Comparison of ENCODE assay signal across 22 mouse cellular contexts in genomic region chr9:30283771-30284148, GRCm38 (mm10).
DNase-seq lines count a peak whose midpoint lies in the region; ATAC-seq lines count a peak whose summit lies in the region.
"Had no signal": no experiment of that assay in that cellular context is flagged by ENCODE, and none has a peak within 500 bp of the region (broad histone marks: within the 10 kb centered on the region; RNA-seq: fewer than 3 reads in every experiment).

No protein-coding gene starts in this region.

- no peak overlapping the region for H3K27ac ChIP-seq in intestine, embryonic 14.5 days (ENCODE audit: low read depth)
- H3K27ac ChIP-seq in intestine, embryonic 16.5 days (ENCODE audit: low read length) = no peak overlapping the region
- H3K27ac ChIP-seq in neural tube, embryonic 14.5 days (ENCODE audit: low read depth, low read length) = peak overlapping the region; percentile 71; the same call in 1 of the 2 replicates
- H3K27ac ChIP-seq in neural tube, embryonic 15.5 days (replicated peaks) = no peak overlapping the region; the same call in 1 of the 2 replicates
- H3K27ac ChIP-seq: embryonic facial prominence, embryonic 13.5 days; heart, embryonic 13.5 days; limb, embryonic 12.5 days; liver, embryonic 12.5 days; macrophage; stomach, embryonic 15.5 days had no signal

- H3K4me3 ChIP-seq in intestine, embryonic 14.5 days (ENCODE audit: low read depth, low read length) = no peak overlapping the region
- no peak overlapping the region for H3K4me3 ChIP-seq in intestine, embryonic 16.5 days (ENCODE audit: low read length)
- H3K4me3 ChIP-seq in neural tube, embryonic 14.5 days (ENCODE audit: low read depth, low read length) = no peak overlapping the region
- H3K4me3 ChIP-seq in neural tube, embryonic 15.5 days (replicated peaks) = no peak overlapping the region
- H3K4me3 ChIP-seq: embryonic facial prominence, embryonic 13.5 days; heart, embryonic 13.5 days; limb, embryonic 12.5 days; liver, embryonic 12.5 days; midbrain, embryonic 15.5 days; stomach, embryonic 15.5 days had no signal

- peak; percentile 15 for DNase-seq in intestine, embryonic 14.5 days (ENCODE audit: low spot score)
- peak; percentile 55 for DNase-seq in cerebellum, adult 11-12 months
- peak; percentile 66 for DNase-seq in cerebellum, adult 9-11 months
- DNase-seq in retina, embryonic 14.5 days (ENCODE audit: low spot score) = no peak
- DNase-seq: adrenal gland, postnatal 36 days; kidney, adult 2 months; kidney, postnatal 10 days; layer of hippocampus, postnatal 36 days; lung, embryonic 14.5 days; thymus, adult 18-20 months; thymus, postnatal 4 days had no signal

- WGBS in intestine, embryonic 14.5 days = 93% methylated on average over 4 of the region's 4 CpGs
- 74% methylated on average over 4 of the region's 4 CpGs for WGBS in intestine, embryonic 16.5 days
- 53% methylated on average over 4 of the region's 4 CpGs for WGBS in neural tube, embryonic 14.5 days
- WGBS in neural tube, embryonic 15.5 days = 42% methylated on average over 4 of the region's 4 CpGs

- H3K4me2 ChIP-seq in intestine, embryonic 14.5 days (ENCODE audit: low read length) = no peak overlapping the region
- no peak overlapping the region for H3K4me2 ChIP-seq in intestine, embryonic 16.5 days (ENCODE audit: low read depth, low read length)
- no peak overlapping the region for H3K4me2 ChIP-seq in neural tube, embryonic 14.5 days (ENCODE audit: low read depth, low read length)
- H3K4me2 ChIP-seq in neural tube, embryonic 15.5 days = no peak overlapping the region
- H3K4me2 ChIP-seq: embryonic facial prominence, embryonic 13.5 days; limb, embryonic 12.5 days; liver, embryonic 12.5 days; lung, embryonic 14.5 days; stomach, embryonic 15.5 days had no signal

- no peaks in the 10 kb centered on the region for H3K27me3 ChIP-seq in intestine, embryonic 14.5 days (replicated peaks; ENCODE audit: control insufficient read depth, insufficient read depth, low read length)
- H3K27me3 ChIP-seq in intestine, embryonic 16.5 days (replicated peaks; ENCODE audit: control insufficient read depth, insufficient read depth, low read length) = no peaks in the 10 kb centered on the region
- H3K27me3 ChIP-seq in neural tube, embryonic 14.5 days (ENCODE audit: control insufficient read depth, insufficient read depth, low read length) = no peaks in the 10 kb centered on the region
- no peaks in the 10 kb centered on the region for H3K27me3 ChIP-seq in neural tube, embryonic 15.5 days (replicated peaks)
- H3K27me3 ChIP-seq: heart, embryonic 13.5 days; liver, embryonic 12.5 days; midbrain, embryonic 15.5 days; stomach, embryonic 15.5 days had no signal

- no peaks in the 10 kb centered on the region for H3K36me3 ChIP-seq in intestine, embryonic 14.5 days (ENCODE audit: control insufficient read depth, insufficient read depth, low read length)
- no peaks in the 10 kb centered on the region for H3K36me3 ChIP-seq in intestine, embryonic 16.5 days (ENCODE audit: control insufficient read depth, insufficient read depth, low read length)
- H3K36me3 ChIP-seq in neural tube, embryonic 14.5 days (ENCODE audit: control insufficient read depth, insufficient read depth, low read length) = no peaks in the 10 kb centered on the region
- no peaks in the 10 kb centered on the region for H3K36me3 ChIP-seq in neural tube, embryonic 15.5 days
- H3K36me3 ChIP-seq: embryonic facial prominence, embryonic 13.5 days; heart, embryonic 13.5 days; limb, embryonic 12.5 days; liver, embryonic 12.5 days; midbrain, embryonic 15.5 days; stomach, embryonic 15.5 days had no signal

- no peak overlapping the region for H3K9ac ChIP-seq in intestine, embryonic 14.5 days (ENCODE audit: low read length)
- no peak overlapping the region for H3K9ac ChIP-seq in intestine, embryonic 16.5 days (ENCODE audit: low read depth, low read length)
- H3K9ac ChIP-seq in neural tube, embryonic 14.5 days (replicated peaks; ENCODE audit: low read depth, low read length) = no peak overlapping the region
- no peak overlapping the region for H3K9ac ChIP-seq in neural tube, embryonic 15.5 days (replicated peaks)
- H3K9ac ChIP-seq: embryonic facial prominence, embryonic 13.5 days; heart, embryonic 13.5 days; limb, embryonic 12.5 days; liver, embryonic 12.5 days; lung, embryonic 14.5 days; midbrain, embryonic 15.5 days; stomach, embryonic 15.5 days had no signal

- no peaks in the 10 kb centered on the region for H3K9me3 ChIP-seq in intestine, embryonic 14.5 days (ENCODE audit: control insufficient read depth, low read length)
- no peaks in the 10 kb centered on the region for H3K9me3 ChIP-seq in intestine, embryonic 16.5 days (ENCODE audit: control insufficient read depth, low read length)
- no peaks in the 10 kb centered on the region for H3K9me3 ChIP-seq in neural tube, embryonic 14.5 days (ENCODE audit: control insufficient read depth, low read length)
- H3K9me3 ChIP-seq in neural tube, embryonic 15.5 days (replicated peaks) = no peaks in the 10 kb centered on the region
- H3K9me3 ChIP-seq: embryonic facial prominence, embryonic 13.5 days; heart, embryonic 13.5 days; limb, embryonic 12.5 days; liver, embryonic 12.5 days; midbrain, embryonic 15.5 days; stomach, embryonic 15.5 days had no signal

- no peaks in the 10 kb centered on the region for H3K4me1 ChIP-seq in intestine, embryonic 14.5 days (replicated peaks; ENCODE audit: control insufficient read depth, insufficient read depth, low read length)
- no peaks in the 10 kb centered on the region for H3K4me1 ChIP-seq in intestine, embryonic 16.5 days (ENCODE audit: control insufficient read depth, insufficient read depth, low read length)
- H3K4me1 ChIP-seq in neural tube, embryonic 14.5 days (ENCODE audit: control insufficient read depth, insufficient read depth, low read length) = peaks cover 13% of the 10 kb centered on the region
- H3K4me1 ChIP-seq in neural tube, embryonic 15.5 days = peaks cover 21% of the 10 kb centered on the region
- H3K4me1 ChIP-seq: embryonic facial prominence, embryonic 13.5 days; liver, embryonic 12.5 days; stomach, embryonic 15.5 days had no signal

- no peak for ATAC-seq in intestine, embryonic 14.5 days (replicated peaks; ENCODE audit: low FRiP score, low TSS enrichment, low read depth)
- ATAC-seq in intestine, embryonic 16.5 days = no peak
- no peak for ATAC-seq in neural tube, embryonic 14.5 days (ENCODE audit: low read depth)
- ATAC-seq in neural tube, embryonic 15.5 days (ENCODE audit: low FRiP score) = no peak
- no peak for ATAC-seq in megakaryocyte-erythroid progenitor cell, adult 5-6 weeks (replicated peaks; ENCODE audit: low FRiP score, low TSS enrichment, poor library complexity, severe bottlenecking)
- ATAC-seq: liver, embryonic 12.5 days had no signal
